Mouse (Mus musculus): ENCODE results near the gene Dph1.

DNA sequence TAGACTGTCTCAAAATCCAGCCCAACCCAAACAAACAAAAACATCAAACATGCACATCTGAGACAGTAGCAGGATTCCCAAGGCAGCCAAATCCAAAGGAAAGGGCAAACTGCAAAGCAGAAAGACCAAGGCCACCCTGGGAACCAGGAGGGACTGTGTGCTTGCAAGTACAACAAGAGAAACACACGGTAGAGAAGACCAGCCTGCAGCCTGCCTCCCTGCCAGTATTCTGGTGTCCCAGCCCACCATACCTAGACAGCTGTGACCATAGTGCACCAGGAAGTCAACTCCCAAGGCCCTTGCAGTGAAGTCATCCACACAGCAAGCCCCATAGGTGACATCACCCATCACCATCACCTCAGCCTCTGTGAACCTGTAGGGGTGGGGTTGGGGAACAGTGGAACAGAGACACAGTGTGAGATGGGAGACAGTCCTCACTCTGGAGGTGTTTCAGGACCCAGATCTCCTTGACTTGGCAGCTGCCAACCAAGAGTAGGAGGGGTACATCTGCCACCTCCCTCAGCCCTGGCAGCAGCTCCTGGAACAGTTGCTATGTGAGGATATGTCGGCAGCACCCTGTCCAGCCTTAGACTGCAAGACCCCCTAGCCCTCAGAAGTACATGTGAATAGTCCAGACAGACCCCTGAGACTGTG, 7.0 kb downstream of the Dph1 start:
- no peak for TF ChIP-seq POLR2A (IDR thresholded peaks at IDR 0.05; ENCODE audit: insufficient read depth, low read depth, low read length)
- TF ChIP-seq CTCF (IDR thresholded peaks at IDR 0.05; ENCODE audit: insufficient read depth, low read depth, low read length): no peak

All from olfactory bulb, adult 2 months (tissue).